Mouse (Mus musculus): ENCODE results near the gene Nisch.

DNA sequence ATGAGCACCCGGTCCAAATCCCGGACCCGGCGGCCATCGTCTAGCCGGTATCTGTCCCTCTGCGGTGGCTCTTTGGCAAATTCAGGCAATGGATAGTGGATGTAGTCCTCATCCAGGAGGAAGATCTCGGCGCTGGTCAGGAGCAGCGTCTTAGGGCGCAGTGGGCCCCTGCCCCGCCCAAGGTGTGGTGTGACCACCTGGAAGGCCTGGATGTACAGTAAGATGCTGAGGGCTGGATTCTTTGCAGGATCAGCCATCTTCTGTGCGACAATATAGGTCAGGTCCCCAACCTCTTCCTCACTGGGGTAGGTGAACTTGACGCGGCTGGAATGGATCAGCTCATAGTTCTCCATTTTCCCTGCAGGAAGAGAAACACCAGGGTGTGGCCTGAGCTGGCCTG is 44.9 kb downstream of the Nisch start:
- TF ChIP-seq USF1 (IDR thresholded peaks at IDR 0.05; ENCODE audit: low read depth) (no peak), CTCF (IDR thresholded peaks at IDR 0.05; ENCODE audit: control insufficient read depth, insufficient read depth, insufficient read length) (no peak), MAX (IDR thresholded peaks at IDR 0.05) (no peak)
